Mouse (Mus musculus) thymus, adult 2 months (tissue): ENCODE data around the gene Gse1.

ENCODE experiments used
- CTCF ChIP-seq: fragments of 200-500 bp; IDR thresholded peaks from 2 replicates; pipeline ENCODE4 v1.5.1; 2012; ENCODE audit warnings: mild to moderate bottlenecking, control low read depth, low read length, moderate library complexity, borderline replicate concordance; ENCODE audit not compliant: control insufficient read depth, poor library complexity, insufficient read depth; ENCODE audit errors: extremely low read depth
- POLR2A ChIP-seq: fragments of 200-500 bp; IDR thresholded peaks from 2 replicates; pipeline ENCODE4 v1.6.1; 2012; ENCODE audit warnings: mild to moderate bottlenecking, low read length, control low read depth, moderate library complexity; ENCODE audit not compliant: control insufficient read depth, poor library complexity, insufficient read depth; ENCODE audit errors: extremely low read depth

DNA sequence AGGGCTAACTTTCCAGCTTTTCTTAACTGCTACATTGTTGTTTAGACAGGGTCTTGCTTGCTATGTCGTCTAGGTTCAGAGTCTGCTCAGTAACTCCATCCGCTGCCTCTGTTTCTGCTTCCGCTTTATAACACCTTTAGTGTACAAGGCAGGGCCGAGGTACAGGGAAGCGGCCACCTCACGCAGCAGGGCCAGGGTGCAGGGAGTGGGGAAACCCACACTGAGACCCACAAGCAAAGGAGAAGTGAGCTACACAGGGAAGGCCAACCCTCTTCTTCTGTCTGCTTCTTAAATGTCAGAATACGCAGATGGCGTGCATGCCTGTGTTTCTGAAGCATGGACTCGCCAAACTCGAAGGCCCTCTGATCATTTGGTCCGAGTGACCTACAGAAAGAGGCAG lies 250.5 kb downstream of the Gse1 start:
- TF ChIP-seq POLR2A (no peak), CTCF (no peak)
